Mouse (Mus musculus): ENCODE data around the gene Igfn1. TPM values are rescaled to one million over a fixed set of nuclear protein-coding genes. Genes with fewer than 3 reads are reported as not detected.

The Igfn1 gene
- polyA plus RNA-seq, 1 experiment: 0.78 TPM

GRCm38 (mm10) chr1:135916486-135917058 lies 89.6 kb downstream of the Igfn1 start:
- WGBS: 56% methylated on average over 5 of the region's 5 CpGs
- Histone ChIP-seq H3K4me1 (ENCODE audit: control insufficient read depth, insufficient read depth, low read length) (no peaks in the 10 kb centered on the region), H3K27me3 (replicated peaks; ENCODE audit: control insufficient read depth, insufficient read depth, low read length) (no peaks in the 10 kb centered on the region), H3K4me3 (ENCODE audit: insufficient read depth, low read depth, low read length) (no peak overlapping the region), H3K27ac (ENCODE audit: insufficient read depth, low read depth, low read length) (no peak overlapping the region), H3K36me3 (ENCODE audit: control insufficient read depth, insufficient read depth, low read length) (no peaks in the 10 kb centered on the region)
- TF ChIP-seq POLR2A (IDR thresholded peaks at IDR 0.05; ENCODE audit: low read depth, low read length): no peak
- no peak for TF ChIP-seq CTCF (conservative IDR thresholded peaks at IDR 0.05; ENCODE audit: insufficient read depth, insufficient read length, low read depth, low read length)
- no peak for DNase-seq

- 81% methylated on average over 4 of the region's 4 CpGs for WGBS
- no peak for TF ChIP-seq CTCF (conservative IDR thresholded peaks at IDR 0.05; ENCODE audit: insufficient read depth, insufficient read length, low read depth, low read length)
- TF ChIP-seq POLR2A (IDR thresholded peaks at IDR 0.05; ENCODE audit: low read depth, low read length): no peak
- DNase-seq: no peak
- no peak overlapping the region for H3K4me3 ChIP-seq (ENCODE audit: insufficient read depth, low read depth, low read length)
- no peaks in the 10 kb centered on the region for H3K4me1 ChIP-seq (ENCODE audit: control insufficient read depth, insufficient read depth, low read length)
- no peaks in the 10 kb centered on the region for H3K36me3 ChIP-seq (ENCODE audit: control insufficient read depth, insufficient read depth, low read length)
- H3K27ac ChIP-seq (ENCODE audit: insufficient read depth, low read depth, low read length): no peak overlapping the region
- no peaks in the 10 kb centered on the region for H3K27me3 ChIP-seq (replicated peaks; ENCODE audit: control insufficient read depth, insufficient read depth, low read length)
Observed at GRCm38 (mm10) chr1:135913657-135914056, 92.5 kb downstream of the Igfn1 start.

- Histone ChIP-seq H3K36me3 (ENCODE audit: control insufficient read depth, insufficient read depth, low read length) (no peaks in the 10 kb centered on the region), H3K4me1 (ENCODE audit: control insufficient read depth, insufficient read depth, low read length) (no peaks in the 10 kb centered on the region), H3K27me3 (replicated peaks; ENCODE audit: control insufficient read depth, insufficient read depth, low read length) (no peaks in the 10 kb centered on the region), H3K4me3 (ENCODE audit: insufficient read depth, low read depth, low read length) (no peak overlapping the region), H3K27ac (ENCODE audit: insufficient read depth, low read depth, low read length) (no peak overlapping the region)
- no peak for DNase-seq
- WGBS: 8% methylated on average over 6 of the region's 6 CpGs
- no peak for TF ChIP-seq POLR2A (IDR thresholded peaks at IDR 0.05; ENCODE audit: low read depth, low read length)
- TF ChIP-seq CTCF (conservative IDR thresholded peaks at IDR 0.05; ENCODE audit: insufficient read depth, insufficient read length, low read depth, low read length): no peak
Observed at GRCm38 (mm10) chr1:135909381-135909780, 96.8 kb downstream of the Igfn1 start.

- H3K27me3 ChIP-seq (replicated peaks; ENCODE audit: control insufficient read depth, insufficient read depth, low read length): no peaks in the 10 kb centered on the region
- DNase-seq: no peak
- no peak overlapping the region for H3K4me3 ChIP-seq (ENCODE audit: insufficient read depth, low read depth, low read length)
- no peaks in the 10 kb centered on the region for H3K36me3 ChIP-seq (ENCODE audit: control insufficient read depth, insufficient read depth, low read length)
- TF ChIP-seq CTCF (conservative IDR thresholded peaks at IDR 0.05; ENCODE audit: insufficient read depth, insufficient read length, low read depth, low read length) (no peak), POLR2A (IDR thresholded peaks at IDR 0.05; ENCODE audit: low read depth, low read length) (no peak)
- H3K4me1 ChIP-seq (ENCODE audit: control insufficient read depth, insufficient read depth, low read length): no peaks in the 10 kb centered on the region
- WGBS: 33% methylated on average over 11 of the region's 11 CpGs
- H3K27ac ChIP-seq (ENCODE audit: insufficient read depth, low read depth, low read length): no peak overlapping the region
Observed at GRCm38 (mm10) chr1:135906736-135907135, 99.4 kb downstream of the Igfn1 start.

Other genes starting within 250 kb of the Igfn1 start
- 37.2 and 40.0 TPM in 2 replicates for gene Phlda3, start 240.2 kb downstream of the Igfn1 start, polyA plus RNA-seq (2012; rRNA removed)
- 5.8 TPM in 1 of 2 replicates, not detected in the other for gene Tnni1, start 226.9 kb downstream of the Igfn1 start, polyA plus RNA-seq (2012; rRNA removed)
- gene Lad1, start 187.7 kb downstream of the Igfn1 start, polyA plus RNA-seq (2012; rRNA removed): 114 and 145 TPM in 2 replicates
- 0.44 and 1.0 TPM in 2 replicates for gene Tnnt2, start 170.0 kb downstream of the Igfn1 start, polyA plus RNA-seq (2012; rRNA removed)
- 0.14 and 0.27 TPM in 2 replicates for gene Pkp1, start 87.1 kb downstream of the Igfn1 start, polyA plus RNA-seq (2012; rRNA removed)
- gene Tmem9, start 1.8 kb upstream of the Igfn1 start, polyA plus RNA-seq (2012; rRNA removed): 139 and 160 TPM in 2 replicates
- gene Ascl5, start 44.5 kb upstream of the Igfn1 start, polyA plus RNA-seq (2012; rRNA removed): not detected in 2 replicates
- gene Cacna1s, start 46.4 kb upstream of the Igfn1 start, polyA plus RNA-seq (2012; rRNA removed): 0.12 and 4.3 TPM in 2 replicates
- 1.3 and 4.2 TPM in 2 replicates for gene Kif21b, start 125.0 kb upstream of the Igfn1 start, polyA plus RNA-seq (2012; rRNA removed)
- gene Mroh3, start 206.5 kb upstream of the Igfn1 start, polyA plus RNA-seq (2012; rRNA removed): 0.10 and 0.44 TPM in 2 replicates
- gene Inava, start 227.9 kb upstream of the Igfn1 start, polyA plus RNA-seq (2012; rRNA removed): 10.5 and 13.5 TPM in 2 replicates

All from kidney, adult 2 months (tissue).